Mouse (Mus musculus) heart, embryonic 12.5 days (tissue): ENCODE measurements around the gene Herc3. TPM values are rescaled to one million over a fixed set of nuclear protein-coding genes. Genes with fewer than 3 reads are reported as not detected.
A peak's percentile ranks its signal among the peaks of the same experiment; 100 is the strongest.

Source experiments
- ATAC-seq: fragments of 200-750 bp; cut with Nextera tagmentation; 2 replicates; pipeline ENCODE4 v1.8.0; 2017; ENCODE audit warnings: moderate TSS enrichment, moderate library complexity; ENCODE audit not compliant: insufficient number of reproducible peaks, low FRiP score
- H3K27ac ChIP-seq: fragments of 300-500 bp; sonication (generic); 2 replicates; pipeline ENCODE4 v1.5.1; 2016; ENCODE audit warnings: mild to moderate bottlenecking, moderate library complexity; ENCODE audit not compliant: poor library complexity, severe bottlenecking
- H3K27me3 ChIP-seq: fragments of 300-500 bp; sonication (generic); replicated peaks from 2 replicates; pipeline ENCODE4 v1.6.1; 2016; ENCODE audit warnings: mild to moderate bottlenecking, moderate library complexity
- H3K36me3 ChIP-seq: fragments of 300-500 bp; sonication (generic); 2 replicates; pipeline ENCODE4 v1.6.1; 2016; ENCODE audit warnings: mild to moderate bottlenecking, moderate library complexity
- H3K4me1 ChIP-seq: fragments of 300-500 bp; sonication (generic); replicated peaks from 2 replicates; pipeline ENCODE4 v1.6.1; 2016; ENCODE audit warnings: mild to moderate bottlenecking
- H3K4me2 ChIP-seq: fragments of 300-500 bp; sonication (generic); 2 replicates; pipeline ENCODE4 v1.6.1; 2016; ENCODE audit warnings: mild to moderate bottlenecking, moderate library complexity
- H3K4me3 ChIP-seq: fragments of 300-500 bp; sonication (generic); 2 replicates; pipeline ENCODE4 v1.5.1; 2016; ENCODE audit warnings: mild to moderate bottlenecking
- H3K9ac ChIP-seq: fragments of 300-500 bp; sonication (generic); 2 replicates; pipeline ENCODE4 v1.6.1; 2016; ENCODE audit warnings: mild to moderate bottlenecking, moderate library complexity
- H3K9me3 ChIP-seq: fragments of 300-500 bp; sonication (generic); replicated peaks from 2 replicates; pipeline ENCODE4 v1.6.1; 2016; ENCODE audit warnings: mild to moderate bottlenecking, moderate library complexity
- WGBS: fragments of 180-500 bp; shearing (Covaris S2); methylation state at CpG from one replicate; pipeline ENCODE4 v1.1.7; 2016; 5-methylcytosine and 5-hydroxymethylcytosine counted together
- polyA plus RNA-seq: library from polyadenylated mRNA; unstranded; fragments of >200 nt; fragmentation: Nextera tagmentation; extraction: Ambion mirVana; gene quantifications from 2 replicates; pipeline ENCODE4 v1.2.1, GENCODE M21; 2016

The Herc3 gene
- polyA plus RNA-seq, 1 experiment from 2014 or later: 38.3 TPM

DNA sequence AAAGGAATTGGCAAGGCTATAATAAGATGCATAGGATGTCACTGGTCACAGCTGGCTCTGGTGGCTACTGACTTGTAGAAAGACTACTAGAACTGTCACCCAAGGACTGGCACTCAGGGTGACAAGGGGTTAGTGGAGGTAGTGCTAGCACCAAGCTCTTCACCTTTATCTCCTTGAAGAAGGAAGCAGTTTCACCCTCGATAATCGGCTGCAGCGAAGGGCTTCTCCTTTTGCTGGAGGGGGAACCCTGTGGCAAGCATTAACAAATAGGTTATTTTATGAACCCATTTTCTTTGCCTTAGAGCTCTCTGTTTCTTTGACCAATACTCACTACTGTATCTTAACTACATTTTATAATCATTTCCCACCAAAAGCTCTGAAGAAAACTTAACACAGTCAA lies 112.7 kb downstream of the Herc3 start:
- Histone ChIP-seq H3K4me1 (no peaks in the 10 kb centered on the region), H3K9ac (no peak overlapping the region), H3K4me3 (no peak overlapping the region), H3K4me2 (no peak overlapping the region), H3K36me3 (peaks cover 7% of the 10 kb centered on the region; the same call in 1 of the 2 replicates), H3K27ac (no peak overlapping the region), H3K9me3 (no peaks in the 10 kb centered on the region; the same call in 1 of the 2 replicates), H3K27me3 (no peaks in the 10 kb centered on the region)
- WGBS: 80% methylated on average over 3 of the region's 3 CpGs
- no peak for ATAC-seq

- Histone ChIP-seq H3K4me3 (no peak overlapping the region), H3K27ac (no peak overlapping the region), H3K36me3 (peaks cover 7% of the 10 kb centered on the region; the same call in 1 of the 2 replicates), H3K27me3 (no peaks in the 10 kb centered on the region), H3K4me1 (no peaks in the 10 kb centered on the region), H3K9me3 (no peaks in the 10 kb centered on the region; the same call in 1 of the 2 replicates), H3K9ac (no peak overlapping the region), H3K4me2 (no peak overlapping the region)
- 59% methylated on average over 2 of the region's 2 CpGs for WGBS
- no peak for ATAC-seq
These were observed 115.0 kb downstream of the Herc3 start for GRCm38 (mm10) chr6:58946246-58946645.

DNA sequence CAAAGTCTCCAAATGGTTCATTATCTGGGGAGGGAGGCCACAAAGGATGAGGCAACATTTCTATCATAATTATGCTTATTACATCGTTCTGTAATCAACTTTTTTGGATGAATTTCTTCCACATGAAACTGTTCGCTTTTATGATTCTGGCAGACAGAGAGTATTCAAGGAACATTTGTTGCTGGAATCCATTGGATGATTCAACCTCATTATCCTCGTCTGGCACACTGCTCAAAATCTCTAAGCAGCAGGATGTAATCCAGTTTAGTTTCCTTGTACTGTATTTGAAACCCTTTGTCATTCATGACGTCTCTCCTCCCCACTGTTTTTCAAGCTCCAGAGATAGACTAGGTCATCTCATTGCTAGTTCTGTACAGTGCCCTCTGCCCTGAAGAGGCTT lies 115.6 kb downstream of the Herc3 start:
- Histone ChIP-seq H3K4me2 (no peak overlapping the region), H3K27ac (no peak overlapping the region), H3K27me3 (no peaks in the 10 kb centered on the region), H3K36me3 (peaks cover 7% of the 10 kb centered on the region; the same call in 1 of the 2 replicates), H3K9ac (no peak overlapping the region), H3K9me3 (no peaks in the 10 kb centered on the region; the same call in 1 of the 2 replicates), H3K4me3 (no peak overlapping the region), H3K4me1 (no peaks in the 10 kb centered on the region)
- ATAC-seq: no peak
- 71% methylated on average over 4 of the region's 4 CpGs for WGBS

DNA sequence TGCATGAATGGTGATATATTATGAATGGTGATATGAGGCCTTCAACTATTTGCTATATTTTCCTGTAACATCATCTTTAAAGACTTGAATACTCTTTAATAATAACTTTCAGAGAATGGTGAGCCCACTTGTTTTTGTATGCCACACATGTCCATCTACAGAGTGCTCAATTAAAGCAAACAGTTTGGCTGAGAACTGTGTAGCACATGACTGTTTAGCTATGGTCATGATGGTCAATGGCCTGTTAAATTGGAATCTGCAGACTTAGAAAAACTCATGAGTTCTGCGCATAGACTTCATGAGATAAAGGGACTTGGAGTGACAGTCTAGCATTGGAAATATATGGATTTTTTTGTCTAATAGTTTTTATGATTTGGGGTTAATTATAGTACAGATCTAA lies 119.1 kb downstream of the Herc3 start:
- 83% methylated on average over 1 of the region's 1 CpGs for WGBS
- Histone ChIP-seq H3K4me2 (no peak overlapping the region), H3K4me3 (no peak overlapping the region), H3K36me3 (peaks cover 25% of the 10 kb centered on the region), H3K9ac (no peak overlapping the region), H3K9me3 (no peaks in the 10 kb centered on the region; the same call in 1 of the 2 replicates), H3K4me1 (no peaks in the 10 kb centered on the region), H3K27me3 (no peaks in the 10 kb centered on the region), H3K27ac (no peak overlapping the region)
- ATAC-seq: no peak

- WGBS: 31% methylated on average over 2 of the region's 2 CpGs
- Histone ChIP-seq H3K27ac (no peak overlapping the region), H3K4me1 (no peaks in the 10 kb centered on the region), H3K9ac (no peak overlapping the region), H3K27me3 (no peaks in the 10 kb centered on the region), H3K4me3 (no peak overlapping the region), H3K36me3 (peaks cover 30% of the 10 kb centered on the region), H3K9me3 (no peaks in the 10 kb centered on the region; the same call in 1 of the 2 replicates), H3K4me2 (no peak overlapping the region)
- ATAC-seq: no peak
These were observed 120.1 kb downstream of the Herc3 start for GRCm38 (mm10) chr6:58951128-58951992.

GRCm38 (mm10) chr6:58960523-58960922 lies 129.3 kb downstream of the Herc3 start:
- Histone ChIP-seq H3K27me3 (no peaks in the 10 kb centered on the region), H3K36me3 (peaks cover 5% of the 10 kb centered on the region), H3K9ac (no peak overlapping the region), H3K27ac (no peak overlapping the region), H3K4me1 (peaks cover 9% of the 10 kb centered on the region; the same call in 1 of the 2 replicates), H3K4me3 (no peak overlapping the region), H3K4me2 (no peak overlapping the region), H3K9me3 (no peaks in the 10 kb centered on the region)
- WGBS: 83% methylated on average over 2 of the region's 2 CpGs
- no peak for ATAC-seq

GRCm38 (mm10) chr6:58962691-58963090 lies 131.4 kb downstream of the Herc3 start:
- 84% methylated on average over 5 of the region's 5 CpGs for WGBS
- H3K4me3 ChIP-seq: no peak overlapping the region

GRCm38 (mm10) chr6:58964091-58964490 lies 132.8 kb downstream of the Herc3 start:
- no peaks in the 10 kb centered on the region for H3K27me3 ChIP-seq
- H3K4me3 ChIP-seq: no peak overlapping the region
- no peak overlapping the region for H3K9ac ChIP-seq
- no peak for ATAC-seq
- WGBS: 87% methylated on average over 2 of the region's 2 CpGs
- no peak overlapping the region for H3K27ac ChIP-seq
- no peaks in the 10 kb centered on the region for H3K9me3 ChIP-seq
- no peaks in the 10 kb centered on the region for H3K36me3 ChIP-seq
- H3K4me2 ChIP-seq: no peak overlapping the region
- peaks cover 10% of the 10 kb centered on the region; the same call in 1 of the 2 replicates for H3K4me1 ChIP-seq

More at GRCm38 (mm10) chr6:58962691-58963090, 131.4 kb downstream of the Herc3 start:
- no peaks in the 10 kb centered on the region for H3K9me3 ChIP-seq
- H3K27me3 ChIP-seq: no peaks in the 10 kb centered on the region
- H3K4me2 ChIP-seq: no peak overlapping the region
- H3K9ac ChIP-seq: no peak overlapping the region
- H3K36me3 ChIP-seq: no peaks in the 10 kb centered on the region
- H3K27ac ChIP-seq: no peak overlapping the region
- no peak for ATAC-seq
- peaks cover 10% of the 10 kb centered on the region; the same call in 1 of the 2 replicates for H3K4me1 ChIP-seq

DNA sequence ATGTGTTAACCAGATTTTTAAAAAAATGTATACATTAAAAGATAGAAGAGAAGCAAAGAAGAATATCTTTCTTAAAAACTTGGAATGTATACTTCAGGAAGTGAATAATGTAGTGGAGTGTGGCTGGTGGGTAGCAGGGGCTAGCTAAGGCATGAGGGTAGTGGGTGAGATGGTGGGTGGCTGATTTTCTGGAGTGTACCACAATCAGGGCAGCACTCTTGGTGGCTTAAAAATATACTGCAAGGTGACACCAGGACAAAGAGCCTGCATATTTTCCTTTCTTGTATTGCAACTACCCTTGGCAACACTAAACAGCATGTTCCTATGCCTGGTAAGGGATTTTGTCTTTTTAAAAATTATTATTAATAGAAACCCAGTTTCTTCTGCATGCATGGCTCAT lies 133.3 kb downstream of the Herc3 start:
- Histone ChIP-seq H3K27ac (no peak overlapping the region), H3K36me3 (no peaks in the 10 kb centered on the region), H3K27me3 (no peaks in the 10 kb centered on the region), H3K4me1 (peaks cover 10% of the 10 kb centered on the region; the same call in 1 of the 2 replicates), H3K4me3 (no peak overlapping the region), H3K9me3 (no peaks in the 10 kb centered on the region), H3K4me2 (no peak overlapping the region), H3K9ac (no peak overlapping the region)
- ATAC-seq: no peak

GRCm38 (mm10) chr6:58965071-58965831 lies 134.0 kb downstream of the Herc3 start:
- H3K4me3 ChIP-seq: no peak overlapping the region
- ATAC-seq: no peak

DNA sequence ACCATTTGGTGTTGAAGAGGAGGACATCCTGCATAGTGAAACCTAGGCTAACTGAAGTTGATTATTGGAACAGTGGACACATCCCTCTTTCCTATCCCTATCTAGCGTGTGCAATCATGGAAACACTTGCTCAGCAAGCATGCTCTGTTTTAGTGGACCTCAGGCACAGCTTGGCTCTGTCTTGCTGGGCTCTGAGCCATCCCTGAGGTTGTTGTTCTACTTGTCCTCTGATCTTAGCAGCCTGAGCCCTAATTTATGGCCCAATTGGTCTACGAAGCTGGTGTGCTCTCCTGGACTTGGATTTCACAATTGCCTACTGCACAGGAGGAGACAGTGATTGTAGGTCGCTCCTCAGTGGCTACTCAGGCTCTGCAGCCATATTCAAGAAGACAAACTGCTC lies 137.0 kb downstream of the Herc3 start:
- H3K4me3 ChIP-seq: no peak overlapping the region
- H3K4me1 ChIP-seq: peaks cover 10% of the 10 kb centered on the region; the same call in 1 of the 2 replicates
- no peak overlapping the region for H3K4me2 ChIP-seq
- WGBS: 76% methylated on average over 3 of the region's 3 CpGs
- no peak for ATAC-seq
- H3K9ac ChIP-seq: no peak overlapping the region
- no peak overlapping the region for H3K27ac ChIP-seq
- no peaks in the 10 kb centered on the region for H3K9me3 ChIP-seq
- no peaks in the 10 kb centered on the region for H3K27me3 ChIP-seq
- no peaks in the 10 kb centered on the region for H3K36me3 ChIP-seq

More at GRCm38 (mm10) chr6:58965071-58965831, 134.0 kb downstream of the Herc3 start:
- peaks cover 10% of the 10 kb centered on the region; the same call in 1 of the 2 replicates for H3K4me1 ChIP-seq
- H3K9ac ChIP-seq: no peak overlapping the region
- no peak overlapping the region for H3K27ac ChIP-seq
- peak overlapping the region; percentile 28; the same call in 1 of the 2 replicates for H3K4me2 ChIP-seq
- no peaks in the 10 kb centered on the region for H3K27me3 ChIP-seq
- H3K9me3 ChIP-seq: no peaks in the 10 kb centered on the region
- no peaks in the 10 kb centered on the region for H3K36me3 ChIP-seq
- 29% methylated on average over 12 of the region's 12 CpGs for WGBS
